Mouse (Mus musculus): ENCODE data around the gene Zdhhc1.

DNA sequence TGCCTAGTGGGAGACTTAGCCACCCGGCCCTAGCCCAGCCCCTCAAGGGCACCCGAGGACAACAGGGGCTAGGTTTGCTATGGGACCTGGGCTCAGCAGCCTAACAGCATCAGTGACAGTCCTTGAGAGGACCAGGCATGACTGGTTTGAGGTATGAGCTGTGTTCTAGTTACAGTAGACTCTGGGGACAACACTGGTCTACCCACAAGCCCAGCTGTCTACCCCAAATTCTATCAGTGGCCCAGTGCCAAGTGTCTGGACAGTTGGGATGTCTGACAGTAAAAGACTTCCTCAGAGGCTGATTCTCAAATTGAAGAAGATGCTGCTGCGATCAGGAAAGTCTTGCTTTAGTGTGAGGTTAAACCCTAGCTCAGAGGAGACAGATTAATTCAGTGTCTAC, 48.5 kb upstream of the Zdhhc1 start:
- TF ChIP-seq CTCF (IDR thresholded peaks at IDR 0.05; ENCODE audit: insufficient read depth, low read length), result no peak
- TF ChIP-seq POLR2A (IDR thresholded peaks at IDR 0.05; ENCODE audit: borderline replicate concordance, extremely low read depth, low read depth, low read length), result no peak

All from lung, adult 2 months (tissue).